Mouse (Mus musculus) kidney, embryonic 16.5 days (tissue): ENCODE measurements around the gene Manba. TPM values are rescaled to one million over a fixed set of nuclear protein-coding genes. Genes with fewer than 3 reads are reported as not detected.

Experiments used
- ATAC-seq: fragments of 200-750 bp; cut with Nextera tagmentation; 2 replicates; pipeline ENCODE4 v1.8.0; 2017; ENCODE audit warnings: moderate TSS enrichment; ENCODE audit not compliant: low FRiP score, low TSS enrichment
- H3K27ac ChIP-seq: fragments of 300-500 bp; sonication (generic); 2 replicates; pipeline ENCODE4 v1.5.1; 2014; ENCODE audit warnings: low read length
- H3K27me3 ChIP-seq: fragments of 300-500 bp; sonication (generic); 2 replicates; pipeline ENCODE4 v1.6.1; 2014; ENCODE audit warnings: low read length, control low read depth, mixed read lengths; ENCODE audit not compliant: insufficient read depth
- H3K36me3 ChIP-seq: fragments of 300-500 bp; sonication (generic); 2 replicates; pipeline ENCODE4 v1.6.1; 2014; ENCODE audit warnings: low read length, control low read depth, mixed read lengths; ENCODE audit not compliant: insufficient read depth
- H3K4me1 ChIP-seq: fragments of 300-500 bp; sonication (generic); 2 replicates; pipeline ENCODE4 v1.6.1; 2014; ENCODE audit warnings: low read length, control low read depth, mixed read lengths; ENCODE audit not compliant: insufficient read depth
- H3K4me2 ChIP-seq: fragments of 300-500 bp; sonication (generic); replicated peaks from 2 replicates; pipeline ENCODE4 v1.6.1; 2014; ENCODE audit warnings: low read depth, low read length
- H3K4me3 ChIP-seq: fragments of 300-500 bp; sonication (generic); 2 replicates; pipeline ENCODE4 v1.5.1; 2014; ENCODE audit warnings: mild to moderate bottlenecking, low read length
- H3K9ac ChIP-seq: fragments of 300-500 bp; sonication (generic); replicated peaks from 2 replicates; pipeline ENCODE4 v1.6.1; 2014; ENCODE audit warnings: low read length
- H3K9me3 ChIP-seq: fragments of 300-500 bp; sonication (generic); 2 replicates; pipeline ENCODE4 v1.6.1; 2016; ENCODE audit warnings: low read length, control low read depth
- WGBS: fragments of 180-500 bp; shearing (Covaris S2); extraction: QIAGEN DNeasy Blood & Tissue Kit; methylation state at CpG from one replicate; pipeline ENCODE4 v1.1.7; 2014; 5-methylcytosine and 5-hydroxymethylcytosine counted together
- polyA plus RNA-seq: library from polyadenylated mRNA; unstranded; fragments of >200 nt; fragmentation: Nextera tagmentation; extraction: Ambion mirVana; gene quantifications from 2 replicates; pipeline ENCODE4 v1.2.1, GENCODE M21; 2015

Manba gene
- polyA plus RNA-seq, 1 experiment from 2014 or later = 39.6 TPM

DNA sequence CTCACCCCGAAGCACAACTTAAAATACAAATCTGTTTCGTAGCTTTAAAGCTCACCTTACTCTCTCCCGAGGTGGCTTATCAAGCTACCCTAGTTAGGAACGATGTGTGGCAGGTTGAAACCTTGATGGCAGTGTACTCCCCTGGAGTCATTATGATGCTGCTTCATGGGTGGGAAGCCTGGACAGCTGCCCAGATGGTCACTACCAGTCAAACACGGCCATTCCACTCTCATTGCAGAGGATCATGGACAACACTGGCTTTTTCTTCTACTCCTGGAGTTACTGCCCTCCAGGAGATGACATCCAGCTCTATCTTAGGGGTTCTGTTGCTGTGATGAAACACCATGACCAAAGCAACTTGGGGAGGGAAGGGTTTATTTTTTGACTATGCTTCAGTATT, 17.7 kb downstream of the Manba start:
- Histone ChIP-seq H3K4me2 (no peak overlapping the region), H3K27me3 (no peaks in the 10 kb centered on the region), H3K9ac (no peak overlapping the region), H3K4me1 (no peaks in the 10 kb centered on the region), H3K27ac (no peak overlapping the region), H3K4me3 (no peak overlapping the region), H3K9me3 (peaks cover 2% of the 10 kb centered on the region; the same call in 1 of the 2 replicates), H3K36me3 (no peaks in the 10 kb centered on the region)
- no peak for ATAC-seq
- 82% methylated on average over 5 of the region's 5 CpGs for WGBS

DNA sequence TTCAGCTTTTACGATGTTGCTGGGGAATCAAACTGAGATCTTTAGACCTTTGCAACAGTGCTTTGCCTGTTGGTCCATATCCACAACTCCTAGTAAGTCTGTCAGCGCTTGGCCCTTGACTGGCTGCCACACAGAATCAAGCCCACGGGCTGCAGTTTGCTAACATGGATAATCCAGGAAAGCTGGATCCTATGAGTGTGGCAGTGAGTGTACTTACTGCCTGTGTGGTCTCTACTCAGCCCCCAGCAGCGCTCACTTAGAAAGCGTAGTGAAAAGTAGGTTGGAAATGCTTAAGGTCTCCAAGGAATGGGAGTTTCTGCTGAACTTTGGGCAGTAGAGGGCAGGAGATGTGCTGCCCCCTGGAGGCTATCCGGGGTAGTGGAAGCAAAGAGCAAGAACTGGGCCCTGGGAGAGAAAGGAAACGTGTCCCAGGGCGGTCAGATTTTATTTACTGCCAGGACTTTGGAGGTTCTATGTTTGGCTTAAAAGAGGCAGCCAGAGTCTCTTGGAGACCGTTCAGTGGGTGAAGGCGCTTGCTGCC, 20.0 kb downstream of the Manba start:
- no peak overlapping the region for H3K27ac ChIP-seq

DNA sequence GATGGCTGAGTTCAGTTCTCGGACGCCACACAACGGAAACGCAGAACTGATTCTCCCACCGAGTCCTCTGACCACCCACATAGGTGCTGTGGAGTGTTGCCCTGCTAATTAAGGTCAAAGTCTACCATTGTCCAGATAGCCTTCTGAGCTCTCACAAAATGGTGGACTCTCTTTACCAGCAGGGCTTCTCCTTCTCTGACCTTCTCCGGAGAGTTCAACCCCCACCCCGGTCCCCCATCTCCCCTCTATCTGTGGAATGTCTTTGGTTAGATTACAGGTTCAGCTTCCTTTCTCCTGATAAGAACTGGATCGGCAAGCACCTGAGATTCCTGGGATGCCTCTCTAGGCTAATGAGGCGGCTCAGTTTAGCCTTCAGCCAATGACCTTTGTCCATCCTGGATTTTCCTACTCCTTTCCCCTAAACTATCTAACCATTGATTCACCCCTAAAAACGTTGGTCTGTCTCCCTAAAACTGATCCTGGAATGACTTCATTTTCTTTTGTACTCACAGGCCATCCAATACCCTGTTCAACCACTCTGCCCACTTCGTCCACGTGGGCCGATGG, 20.6 kb downstream of the Manba start:
- H3K4me2 ChIP-seq = no peak overlapping the region
- H3K36me3 ChIP-seq = no peaks in the 10 kb centered on the region
- H3K27me3 ChIP-seq = no peaks in the 10 kb centered on the region
- no peaks in the 10 kb centered on the region for H3K9me3 ChIP-seq
- no peak overlapping the region for H3K9ac ChIP-seq
- no peak for ATAC-seq
- WGBS = 83% methylated on average over 13 of the region's 13 CpGs
- no peak overlapping the region for H3K27ac ChIP-seq
- H3K4me3 ChIP-seq = no peak overlapping the region
- H3K4me1 ChIP-seq = no peaks in the 10 kb centered on the region

More for the DNA sequence above, 20.0 kb downstream of the Manba start:
- 65% methylated on average over 10 of the region's 10 CpGs for WGBS
- no peak for ATAC-seq
- H3K9ac ChIP-seq = no peak overlapping the region
- H3K27me3 ChIP-seq = no peaks in the 10 kb centered on the region
- no peak overlapping the region for H3K4me3 ChIP-seq
- H3K36me3 ChIP-seq = no peaks in the 10 kb centered on the region
- no peaks in the 10 kb centered on the region for H3K4me1 ChIP-seq
- H3K4me2 ChIP-seq = no peak overlapping the region
- H3K9me3 ChIP-seq = no peaks in the 10 kb centered on the region

DNA sequence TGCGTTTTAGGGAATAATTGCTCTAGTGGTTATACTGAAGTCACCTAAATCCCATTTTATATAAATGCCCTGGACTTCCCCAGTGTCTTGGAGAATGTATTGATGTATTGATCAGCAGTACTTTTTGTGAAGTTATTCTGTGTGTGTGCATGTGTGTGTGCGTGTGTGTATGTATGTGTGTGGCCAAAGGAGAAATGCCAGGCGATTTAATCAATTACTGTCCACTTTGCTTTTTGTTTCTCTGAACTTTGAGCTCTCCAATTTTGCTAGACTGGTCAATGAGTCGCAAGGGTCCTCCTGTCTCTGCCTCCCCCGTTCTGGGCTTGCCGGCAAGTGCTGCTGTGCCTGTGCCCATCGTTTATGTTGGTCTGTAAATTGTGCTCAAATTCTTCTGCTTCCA, 22.1 kb downstream of the Manba start:
- Histone ChIP-seq H3K36me3 (no peaks in the 10 kb centered on the region), H3K4me1 (no peaks in the 10 kb centered on the region), H3K9ac (no peak overlapping the region), H3K27ac (no peak overlapping the region), H3K4me3 (no peak overlapping the region), H3K27me3 (no peaks in the 10 kb centered on the region), H3K4me2 (no peak overlapping the region), H3K9me3 (no peaks in the 10 kb centered on the region)
- 76% methylated on average over 7 of the region's 7 CpGs for WGBS
- no peak for ATAC-seq

DNA sequence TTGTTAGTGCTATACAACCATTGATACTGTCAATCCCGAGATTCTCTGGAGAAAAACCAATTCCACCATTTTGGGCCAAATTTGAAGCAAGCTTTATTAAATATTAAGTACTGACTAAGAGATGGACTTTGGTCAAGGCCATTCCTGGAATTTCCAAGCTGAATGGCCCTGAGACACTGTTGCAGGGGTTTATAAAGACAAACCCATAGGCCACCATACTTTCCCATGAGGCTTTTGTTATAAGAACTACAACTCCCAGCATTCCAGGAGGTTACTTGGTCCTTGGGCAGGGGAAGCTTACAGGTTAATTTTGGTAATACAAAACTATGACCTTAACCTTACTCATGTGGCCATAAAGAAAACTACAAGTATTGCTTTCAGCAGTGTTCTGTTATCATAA, 22.8 kb downstream of the Manba start:
- no peak overlapping the region for H3K27ac ChIP-seq
- ATAC-seq = no peak

DNA sequence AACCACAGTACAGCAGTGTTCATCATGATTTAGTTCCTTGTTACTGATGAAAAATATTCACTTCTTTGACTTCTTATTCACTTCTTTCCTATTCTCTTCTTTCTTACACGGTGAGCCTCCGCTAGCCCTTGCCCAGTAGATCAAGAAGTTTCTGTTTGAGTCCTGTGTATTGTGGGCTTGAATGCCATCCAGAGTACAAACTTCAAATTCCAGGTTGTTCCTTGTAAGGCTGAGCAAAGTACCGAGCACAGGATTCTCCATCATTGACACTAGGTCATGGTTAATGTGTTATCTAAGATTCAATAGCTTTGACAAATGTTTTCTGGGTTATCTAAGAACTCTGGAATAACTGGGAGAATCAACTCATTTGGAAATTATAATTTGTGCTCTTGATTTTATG, 25.0 kb downstream of the Manba start:
- Histone ChIP-seq H3K4me1 (no peaks in the 10 kb centered on the region), H3K9ac (no peak overlapping the region), H3K4me3 (no peak overlapping the region), H3K9me3 (no peaks in the 10 kb centered on the region), H3K27ac (no peak overlapping the region), H3K36me3 (no peaks in the 10 kb centered on the region), H3K27me3 (no peaks in the 10 kb centered on the region), H3K4me2 (no peak overlapping the region)
- no peak for ATAC-seq
- WGBS = 79% methylated on average over 3 of the region's 3 CpGs

More for the DNA sequence above, 22.8 kb downstream of the Manba start:
- Histone ChIP-seq H3K9me3 (no peaks in the 10 kb centered on the region), H3K36me3 (no peaks in the 10 kb centered on the region), H3K4me3 (no peak overlapping the region), H3K9ac (no peak overlapping the region), H3K4me2 (no peak overlapping the region), H3K4me1 (no peaks in the 10 kb centered on the region), H3K27me3 (no peaks in the 10 kb centered on the region)
- WGBS = 86% methylated on average over 1 of the region's 1 CpGs

DNA sequence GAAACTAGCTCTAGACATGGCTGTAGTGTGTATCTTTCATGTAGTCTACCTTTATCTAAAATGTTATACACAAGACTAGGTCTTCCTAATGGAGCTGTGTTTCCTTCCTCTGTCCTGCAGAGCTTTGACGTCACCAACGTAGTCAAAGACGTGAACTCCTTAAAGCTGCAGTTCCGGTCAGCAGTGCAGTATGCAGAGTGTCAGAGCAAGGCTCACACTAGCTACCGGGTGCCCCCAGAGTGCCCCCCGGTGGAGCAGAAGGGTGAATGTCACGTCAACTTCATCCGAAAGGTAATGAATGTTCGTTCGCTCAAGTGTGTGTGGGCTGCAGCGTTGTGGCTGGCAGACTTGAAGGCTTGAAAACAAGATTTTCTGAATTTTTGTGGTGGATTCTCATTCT, 26.3 kb downstream of the Manba start:
- Histone ChIP-seq H3K27me3 (no peaks in the 10 kb centered on the region), H3K4me3 (no peak overlapping the region), H3K4me2 (no peak overlapping the region), H3K36me3 (no peaks in the 10 kb centered on the region), H3K4me1 (no peaks in the 10 kb centered on the region), H3K27ac (no peak overlapping the region), H3K9ac (no peak overlapping the region), H3K9me3 (no peaks in the 10 kb centered on the region)
- peak; percentile 60; the same call in 1 of the 2 replicates for ATAC-seq
- WGBS = 22% methylated on average over 11 of the region's 11 CpGs

DNA sequence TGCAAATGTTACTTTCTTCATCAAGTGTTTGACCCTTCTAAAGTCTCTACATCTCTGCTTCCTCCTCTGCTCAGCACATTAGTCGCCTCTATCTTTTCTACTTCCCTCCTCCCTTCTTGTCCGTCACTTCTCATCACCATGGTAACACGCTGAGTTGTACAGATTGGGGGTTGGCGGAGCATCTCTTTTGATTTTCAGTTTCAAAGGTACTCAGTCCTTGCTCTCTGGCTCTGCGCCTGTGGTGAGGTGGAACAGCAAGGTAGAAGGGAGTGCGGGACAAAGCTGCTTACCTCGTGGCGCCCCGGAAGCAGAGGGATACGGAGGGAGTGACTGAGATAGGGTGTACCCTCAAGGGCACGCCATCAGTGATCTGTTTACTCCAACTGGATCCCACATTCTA, 27.9 kb downstream of the Manba start:
- Histone ChIP-seq H3K27ac (no peak overlapping the region), H3K36me3 (no peaks in the 10 kb centered on the region), H3K9me3 (no peaks in the 10 kb centered on the region), H3K27me3 (no peaks in the 10 kb centered on the region), H3K9ac (no peak overlapping the region), H3K4me3 (no peak overlapping the region), H3K4me2 (no peak overlapping the region), H3K4me1 (no peaks in the 10 kb centered on the region)
- WGBS = 57% methylated on average over 11 of the region's 11 CpGs
- no peak for ATAC-seq

DNA sequence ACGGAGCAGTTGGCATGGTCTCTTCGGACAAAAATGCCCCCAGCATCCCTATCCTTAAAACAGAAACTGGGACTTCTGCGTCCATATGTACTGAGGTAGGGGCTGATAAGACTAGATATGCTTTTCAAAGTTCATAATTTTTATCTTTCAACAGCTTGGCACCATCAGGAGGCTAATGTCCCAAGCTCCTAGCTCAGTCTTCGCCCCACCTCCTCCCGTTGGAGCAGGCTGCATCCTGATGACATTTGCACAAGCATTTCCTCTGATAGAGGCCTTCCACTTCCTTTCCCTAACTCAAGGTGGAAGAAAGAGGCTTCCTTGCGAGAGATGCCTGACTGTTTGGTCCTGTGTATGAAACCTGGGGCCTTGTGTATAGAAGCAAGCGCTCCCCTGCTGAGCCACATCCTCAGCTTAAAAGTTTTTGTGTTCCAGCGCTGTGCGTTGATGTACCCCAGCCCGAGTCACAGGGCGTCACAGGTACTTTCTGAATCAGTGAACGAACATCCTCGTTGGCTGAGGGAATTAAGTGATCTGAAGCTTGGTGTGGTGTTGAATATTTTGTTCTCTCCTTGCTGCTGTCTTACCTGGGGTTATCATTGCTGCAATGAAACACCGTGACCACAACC, 28.5 kb downstream of the Manba start:
- Histone ChIP-seq H3K4me3 (no peak overlapping the region), H3K27ac (no peak overlapping the region), H3K4me1 (no peaks in the 10 kb centered on the region), H3K9me3 (no peaks in the 10 kb centered on the region), H3K9ac (no peak overlapping the region), H3K27me3 (no peaks in the 10 kb centered on the region), H3K4me2 (no peak overlapping the region), H3K36me3 (no peaks in the 10 kb centered on the region)
- 82% methylated on average over 14 of the region's 14 CpGs for WGBS
- no peak for ATAC-seq

DNA sequence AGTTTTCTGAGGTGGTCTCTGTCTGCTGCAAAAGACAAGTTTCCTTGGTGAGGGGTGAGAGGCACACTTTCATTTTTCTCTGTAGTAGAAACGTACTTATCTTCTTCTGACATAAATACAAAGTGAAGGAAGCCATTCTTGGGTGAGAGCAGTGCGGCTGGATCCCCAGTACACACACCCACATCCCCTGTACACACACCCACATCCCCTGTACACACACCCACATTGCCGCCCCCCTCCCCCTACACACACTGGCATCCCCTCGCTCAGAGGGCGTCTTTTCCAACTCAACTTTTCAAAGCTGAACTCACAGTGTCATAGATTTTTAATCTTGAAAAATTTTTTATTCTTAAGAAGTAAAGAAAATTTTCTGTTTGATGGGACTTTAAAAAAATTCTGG, 29.8 kb downstream of the Manba start:
- ATAC-seq = no peak
- Histone ChIP-seq H3K4me2 (no peak overlapping the region), H3K27ac (no peak overlapping the region), H3K27me3 (no peaks in the 10 kb centered on the region), H3K4me3 (no peak overlapping the region), H3K9ac (no peak overlapping the region), H3K4me1 (no peaks in the 10 kb centered on the region), H3K9me3 (no peaks in the 10 kb centered on the region), H3K36me3 (no peaks in the 10 kb centered on the region)
- WGBS = 79% methylated on average over 5 of the region's 5 CpGs
